Mouse (Mus musculus): ENCODE results near the gene Jag1.

DNA sequence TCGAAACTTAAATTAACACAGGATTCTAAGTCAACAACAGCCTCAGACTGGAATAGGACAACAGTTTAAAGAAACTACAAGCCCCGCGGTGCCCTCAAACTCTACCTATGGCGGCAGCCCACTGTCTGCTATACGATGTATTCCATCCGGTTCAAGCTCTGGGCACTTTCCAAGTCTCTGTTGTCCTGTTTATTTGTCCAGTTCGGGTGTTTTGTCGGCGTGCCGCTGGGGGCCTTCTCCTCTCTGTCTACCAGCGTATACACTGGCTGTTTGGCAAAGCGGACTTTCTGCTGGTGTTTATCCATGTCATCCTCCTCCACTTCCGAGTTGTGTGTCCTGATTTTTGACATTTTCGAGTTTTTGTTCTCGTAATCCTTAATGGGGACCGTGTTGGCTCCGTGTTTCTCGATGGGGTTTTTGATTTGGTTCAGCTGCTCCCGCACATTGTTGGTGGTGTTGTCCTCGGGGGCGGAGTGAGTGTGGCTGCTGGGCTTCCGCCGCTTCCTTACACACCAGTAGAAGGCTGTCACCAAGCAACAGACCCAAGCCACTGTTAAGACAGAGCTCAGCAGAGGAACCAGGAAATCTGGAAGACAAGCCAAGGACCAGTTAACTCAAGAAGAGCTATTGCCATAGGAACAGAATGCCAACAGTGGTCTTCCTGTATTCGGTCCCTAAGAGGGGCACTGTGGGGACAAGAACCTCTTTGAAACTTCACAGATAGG is 33.4 kb downstream of the Jag1 start:
- no peak for TF ChIP-seq CTCF (IDR thresholded peaks at IDR 0.05; ENCODE audit: extremely low read depth, insufficient read length, insufficient replicate concordance, low read depth, low read length)
- no peak for TF ChIP-seq POLR2A (IDR thresholded peaks at IDR 0.05; ENCODE audit: low read depth, low read length)

All from small intestine, adult 2 months (tissue).